Mouse (Mus musculus) embryo, embryonic 10.5 days (tissue): ENCODE results near the gene Nfkbia.

Source experiments
- DNase-seq: peaks from one replicate; pipeline ENCODE4 v3.0.0-alpha.2; 2015; ENCODE audit warnings: low spot score

The Nfkbia gene

DNA sequence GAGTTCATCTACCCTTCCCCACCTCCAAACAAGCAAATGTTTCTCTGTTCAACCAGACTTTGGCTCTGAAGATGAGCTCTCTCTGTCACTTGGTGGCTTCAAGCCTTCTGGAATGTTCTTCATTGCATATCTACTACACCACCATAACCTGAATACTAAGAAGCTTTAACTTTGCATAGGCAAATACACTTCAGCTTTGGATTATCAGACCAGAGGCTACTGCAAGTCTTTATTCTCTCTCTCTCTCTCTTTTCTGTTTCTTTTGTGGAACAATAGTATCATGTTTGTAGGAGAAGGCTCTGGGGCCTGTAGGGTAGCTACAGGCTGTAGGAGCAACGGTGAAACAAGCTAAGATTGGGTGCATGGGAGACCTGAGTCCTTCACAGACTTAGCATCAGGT is 50.2 kb downstream of the Nfkbia start:
- DNase-seq: no peak

DNA sequence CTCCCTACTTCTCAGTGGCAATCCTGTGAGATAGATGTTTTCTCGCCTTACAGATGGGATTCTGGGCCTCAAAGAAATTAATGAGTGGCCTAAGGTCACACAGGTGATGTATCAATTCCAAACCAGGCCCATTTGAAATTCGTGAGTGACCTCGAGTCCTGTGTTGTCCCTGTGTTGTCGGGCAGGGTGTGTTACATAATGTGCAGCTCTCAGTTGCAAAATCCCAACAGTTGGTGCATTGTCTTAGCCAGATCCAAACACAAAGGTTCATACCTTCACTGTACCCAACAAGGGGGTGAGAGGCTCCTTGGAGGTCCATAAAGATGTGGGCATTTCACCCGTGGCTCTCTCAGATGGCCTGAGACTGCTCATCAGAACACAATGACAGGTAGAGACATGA is 52.0 kb downstream of the Nfkbia start:
- no peak for DNase-seq
